In the genomic region with DNA sequence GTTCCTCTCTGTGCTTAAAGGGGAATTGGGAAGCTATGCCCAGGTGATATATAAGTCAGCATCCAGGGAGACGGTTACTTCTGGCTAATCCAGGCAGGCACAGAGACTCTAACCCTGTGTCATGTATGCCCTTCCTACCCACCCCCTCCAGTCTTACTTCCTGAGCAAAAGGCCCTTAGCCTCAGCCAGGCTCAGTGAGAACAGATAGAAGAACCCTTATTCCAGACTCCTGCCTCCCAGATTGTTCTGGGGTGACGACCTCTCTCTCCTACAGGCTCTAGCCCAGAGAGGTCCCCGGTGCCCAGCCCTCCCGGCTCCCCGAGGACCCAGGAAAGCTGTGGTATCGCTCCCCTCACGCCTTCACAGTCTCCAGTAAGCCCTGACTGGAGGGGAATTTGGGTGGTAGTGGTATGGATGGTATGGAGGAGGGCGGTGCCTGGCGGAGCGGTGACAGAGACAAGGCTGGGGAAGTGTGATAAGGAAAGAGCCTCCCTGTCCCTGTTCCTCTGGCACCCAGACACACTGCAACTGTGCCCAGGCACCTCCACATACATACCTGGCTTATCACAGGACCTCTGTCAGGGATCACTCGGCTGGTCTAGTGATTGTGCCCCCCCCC, we compare ENCODE assay signal across 9 mouse cellular contexts. TPM values are rescaled to one million over a fixed set of nuclear protein-coding genes. Genes with fewer than 3 reads are reported as not detected.
DNase-seq lines count a peak whose midpoint lies in the region; ATAC-seq and TF ChIP-seq lines count a peak whose summit lies in the region.
"Had no signal": no experiment of that assay in that cellular context is flagged by ENCODE, and none has a peak within 500 bp of the region (broad histone marks: within the 10 kb centered on the region; RNA-seq: fewer than 3 reads in every experiment).

No protein-coding gene starts in this region.

- no peak for ATAC-seq in hindbrain, embryonic 11.5 days (ENCODE audit: low FRiP score)
- peak; percentile 81 for ATAC-seq in heart, embryonic 16.5 days (replicated peaks; ENCODE audit: extremely low read depth, insufficient read depth, low FRiP score)
- peak; percentile 99 for ATAC-seq in liver, postnatal 0 days

- peak; percentile 85 for TF ChIP-seq EP300 in liver, postnatal 0 days (IDR thresholded peaks at IDR 0.05; ENCODE audit: low read depth)

- H3K4me1 ChIP-seq in hindbrain, embryonic 10.5 days (replicated peaks) = peaks cover 34% of the 10 kb centered on the region; the same call in 1 of the 2 replicates
- no peaks in the 10 kb centered on the region for H3K4me1 ChIP-seq in hindbrain, embryonic 11.5 days (replicated peaks; ENCODE audit: control insufficient read depth, insufficient read depth, low read length)
- H3K4me1 ChIP-seq in bone marrow, adult 2 months (ENCODE audit: control insufficient read depth, insufficient read depth, low read length) = peaks cover 5% of the 10 kb centered on the region; the same call in 1 of the 2 replicates
- peaks cover 36% of the 10 kb centered on the region for H3K4me1 ChIP-seq in heart, embryonic 16.5 days (ENCODE audit: control insufficient read depth, insufficient read depth, low read length)
- H3K4me1 ChIP-seq in liver, postnatal 0 days (ENCODE audit: insufficient read depth) = peaks cover 31% of the 10 kb centered on the region

- no peaks in the 10 kb centered on the region for H3K27me3 ChIP-seq in hindbrain, embryonic 10.5 days (ENCODE audit: insufficient read depth, poor library complexity, severe bottlenecking)
- no peaks in the 10 kb centered on the region for H3K27me3 ChIP-seq in hindbrain, embryonic 11.5 days (ENCODE audit: control insufficient read depth, insufficient read depth, low read length)
- H3K27me3 ChIP-seq in heart, embryonic 16.5 days (ENCODE audit: control insufficient read depth, insufficient read depth, low read length) = no peaks in the 10 kb centered on the region
- H3K27me3 ChIP-seq in liver, postnatal 0 days (ENCODE audit: insufficient read depth, low read length) = no peaks in the 10 kb centered on the region

- WGBS in hindbrain, embryonic 10.5 days = 69% methylated on average over 11 of the region's 11 CpGs
- WGBS in hindbrain, embryonic 11.5 days = 73% methylated on average over 11 of the region's 11 CpGs
- WGBS in bone marrow, adult 2 months = 64% methylated on average over 11 of the region's 11 CpGs
- 18% methylated on average over 11 of the region's 11 CpGs for WGBS in heart, embryonic 16.5 days
- 28% methylated on average over 11 of the region's 11 CpGs for WGBS in liver, postnatal 0 days (ENCODE audit: insufficient replicate concordance)

- DNase-seq in hindbrain, embryonic 10.5 days (ENCODE audit: low spot score) = no peak
- no peak for DNase-seq in hindbrain, embryonic 11.5 days (ENCODE audit: low spot score)
- DNase-seq in liver, postnatal 0 days = peak; percentile 77
- no peak for DNase-seq in MN1 (ENCODE audit: low spot score)
- no peak for DNase-seq in left cerebral cortex, postnatal 4 days
- DNase-seq in natural killer cell, adult 2 months (ENCODE audit: low spot score in 2 of 2) = no peak
- DNase-seq: cerebellum, postnatal 36 days had no signal

- no peak overlapping the region for H3K4me2 ChIP-seq in hindbrain, embryonic 11.5 days (replicated peaks; ENCODE audit: low read depth, low read length)
- 0 out of 2 replicates have a peak overlapping the region, but pooled peaks have one; percentile 10 for H3K4me2 ChIP-seq in heart, embryonic 16.5 days (ENCODE audit: low read depth, low read length)
- peak overlapping the region; percentile 55 for H3K4me2 ChIP-seq in liver, postnatal 0 days (ENCODE audit: low read depth, low read length)

- H3K4me3 ChIP-seq in hindbrain, embryonic 10.5 days = no peak overlapping the region
- H3K4me3 ChIP-seq in hindbrain, embryonic 11.5 days (ENCODE audit: low read depth, low read length) = no peak overlapping the region
- H3K4me3 ChIP-seq in bone marrow, adult 2 months (replicated peaks; ENCODE audit: control insufficient read depth, low read depth, low read length) = no peak overlapping the region
- no peak overlapping the region for H3K4me3 ChIP-seq in heart, embryonic 16.5 days (ENCODE audit: low read length)
- H3K4me3 ChIP-seq in liver, postnatal 0 days (ENCODE audit: low read depth, low read length) = no peak overlapping the region

- intact Hi-C loops in left cerebral cortex, postnatal 4 days (cut with DNase I) = no loop called here

- H3K9me3 ChIP-seq in hindbrain, embryonic 10.5 days = no peaks in the 10 kb centered on the region
- H3K9me3 ChIP-seq in hindbrain, embryonic 11.5 days (ENCODE audit: control insufficient read depth, low read length) = no peaks in the 10 kb centered on the region
- H3K9me3 ChIP-seq in heart, embryonic 16.5 days (replicated peaks; ENCODE audit: control insufficient read depth, low read length) = no peaks in the 10 kb centered on the region
- no peaks in the 10 kb centered on the region for H3K9me3 ChIP-seq in liver, postnatal 0 days (ENCODE audit: low read length)

- H3K36me3 ChIP-seq in hindbrain, embryonic 10.5 days = peaks cover 15% of the 10 kb centered on the region; the same call in 1 of the 2 replicates
- H3K36me3 ChIP-seq in hindbrain, embryonic 11.5 days (ENCODE audit: control insufficient read depth, insufficient read depth, low read length) = no peaks in the 10 kb centered on the region
- H3K36me3 ChIP-seq in heart, embryonic 16.5 days (ENCODE audit: control insufficient read depth, insufficient read depth) = peaks cover 2% of the 10 kb centered on the region; the same call in 1 of the 2 replicates
- H3K36me3 ChIP-seq in liver, postnatal 0 days (replicated peaks; ENCODE audit: insufficient read depth, low read length) = no peaks in the 10 kb centered on the region

- no peak for TF ChIP-seq CTCF in bone marrow, adult 2 months (IDR thresholded peaks at IDR 0.05; ENCODE audit: control insufficient read depth, insufficient read depth, low read length)
- no peak for TF ChIP-seq CTCF in liver, postnatal 0 days (IDR thresholded peaks at IDR 0.05; ENCODE audit: low read depth)

- TF ChIP-seq POLR2A in bone marrow, adult 2 months (IDR thresholded peaks at IDR 0.05; ENCODE audit: borderline replicate concordance, control insufficient read depth, low read depth, low read length) = peak; percentile 31; the same call in 1 of the 2 replicates

- no peak overlapping the region for H3K9ac ChIP-seq in hindbrain, embryonic 11.5 days (ENCODE audit: low read depth, low read length)
- peak overlapping the region; percentile 33; the same call in 1 of the 2 replicates for H3K9ac ChIP-seq in heart, embryonic 16.5 days (ENCODE audit: low read length)
- peak overlapping the region; percentile 68 for H3K9ac ChIP-seq in liver, postnatal 0 days (replicated peaks)

- peak overlapping the region; percentile 59 for H3K27ac ChIP-seq in hindbrain, embryonic 10.5 days
- no peak overlapping the region for H3K27ac ChIP-seq in hindbrain, embryonic 11.5 days (ENCODE audit: low read depth, low read length)
- peak overlapping the region; percentile 82 for H3K27ac ChIP-seq in bone marrow, adult 2 months (ENCODE audit: control insufficient read depth, insufficient read depth, low read depth, low read length, poor library complexity)
- H3K27ac ChIP-seq in heart, embryonic 16.5 days (ENCODE audit: low read length) = peak overlapping the region; percentile 78
- H3K27ac ChIP-seq in liver, postnatal 0 days (ENCODE audit: low read depth) = peak overlapping the region; percentile 95

RNA-seq across cellular contexts. Expression of gene Gm11037, which starts 2.3 kb away (rescaled TPM):
- polyA plus RNA-seq in hindbrain, embryonic 10.5 days (2016; fragmentation: Nextera tagmentation; extraction: Ambion mirVana) = not detected in 2 replicates
- polyA plus RNA-seq in hindbrain, embryonic 11.5 days (2014; fragmentation: Nextera tagmentation; extraction: Ambion mirVana) = not detected in 2 replicates
- not detected in 2 replicates for polyA plus RNA-seq in bone marrow, adult 2 months (2011; ENCODE audit: insufficient read depth, insufficient read length, low replicate concordance, missing spikeins)
- not detected in 2 replicates for polyA plus RNA-seq in heart, embryonic 16.5 days (2015; fragmentation: Nextera tagmentation; extraction: Ambion mirVana)
- polyA plus RNA-seq in liver, postnatal 0 days (2015; fragmentation: Nextera tagmentation; extraction: Ambion mirVana) = not detected in 2 replicates
- total RNA-seq in left cerebral cortex, postnatal 4 days (2021) = not detected

RNA-seq across cellular contexts. Expression of gene Hspa12b, which starts 8.6 kb away (rescaled TPM):
- 6.4 and 7.6 TPM in 2 replicates for polyA plus RNA-seq in hindbrain, embryonic 10.5 days (2016; fragmentation: Nextera tagmentation; extraction: Ambion mirVana)
- polyA plus RNA-seq in hindbrain, embryonic 11.5 days (2014; fragmentation: Nextera tagmentation; extraction: Ambion mirVana) = 4.0 and 4.6 TPM in 2 replicates
- 2.6 and 4.4 TPM in 2 replicates for polyA plus RNA-seq in bone marrow, adult 2 months (2011; ENCODE audit: insufficient read depth, insufficient read length, low replicate concordance, missing spikeins)
- polyA plus RNA-seq in heart, embryonic 16.5 days (2015; fragmentation: Nextera tagmentation; extraction: Ambion mirVana) = 11.6 and 12.8 TPM in 2 replicates
- polyA plus RNA-seq in liver, postnatal 0 days (2015; fragmentation: Nextera tagmentation; extraction: Ambion mirVana) = 0.65 and 0.67 TPM in 2 replicates
- 1 to 10 TPM; 9.0 to 9.7 TPM for total RNA-seq in left cerebral cortex, postnatal 4 days (2021)

RNA-seq across cellular contexts. Expression of gene 1700037H04Rik, which starts 24.3 kb away (rescaled TPM):
- 138 and 142 TPM in 2 replicates for polyA plus RNA-seq in hindbrain, embryonic 10.5 days (2016; fragmentation: Nextera tagmentation; extraction: Ambion mirVana)
- 122 and 123 TPM in 2 replicates for polyA plus RNA-seq in hindbrain, embryonic 11.5 days (2014; fragmentation: Nextera tagmentation; extraction: Ambion mirVana)
- 46.9 and 57.6 TPM in 2 replicates for polyA plus RNA-seq in bone marrow, adult 2 months (2011; ENCODE audit: insufficient read depth, insufficient read length, low replicate concordance, missing spikeins)
- polyA plus RNA-seq in heart, embryonic 16.5 days (2015; fragmentation: Nextera tagmentation; extraction: Ambion mirVana) = 65.1 and 73.7 TPM in 2 replicates
- polyA plus RNA-seq in liver, postnatal 0 days (2015; fragmentation: Nextera tagmentation; extraction: Ambion mirVana) = 58.1 and 61.6 TPM in 2 replicates
- 10 to 100 TPM; 57.3 to 59.2 TPM for total RNA-seq in left cerebral cortex, postnatal 4 days (2021)

RNA-seq across cellular contexts. Expression of gene Cenpb, which starts 44.2 kb away (rescaled TPM):
- 9.7 and 12.8 TPM in 2 replicates for polyA plus RNA-seq in hindbrain, embryonic 10.5 days (2016; fragmentation: Nextera tagmentation; extraction: Ambion mirVana)
- polyA plus RNA-seq in hindbrain, embryonic 11.5 days (2014; fragmentation: Nextera tagmentation; extraction: Ambion mirVana) = 8.8 and 9.0 TPM in 2 replicates
- 22.6 and 28.5 TPM in 2 replicates for polyA plus RNA-seq in bone marrow, adult 2 months (2011; ENCODE audit: insufficient read depth, insufficient read length, low replicate concordance, missing spikeins)
- polyA plus RNA-seq in heart, embryonic 16.5 days (2015; fragmentation: Nextera tagmentation; extraction: Ambion mirVana) = 7.4 and 7.9 TPM in 2 replicates
- 4.2 and 4.8 TPM in 2 replicates for polyA plus RNA-seq in liver, postnatal 0 days (2015; fragmentation: Nextera tagmentation; extraction: Ambion mirVana)
- total RNA-seq in left cerebral cortex, postnatal 4 days (2021) = 100 to 1,000 TPM; 103 to 108 TPM

RNA-seq across cellular contexts. Expression of gene Siglec1, which starts 49.1 kb away (rescaled TPM):
- 0.10 and 0.16 TPM in 2 replicates for polyA plus RNA-seq in hindbrain, embryonic 10.5 days (2016; fragmentation: Nextera tagmentation; extraction: Ambion mirVana)
- 0.10 and 0.15 TPM in 2 replicates for polyA plus RNA-seq in hindbrain, embryonic 11.5 days (2014; fragmentation: Nextera tagmentation; extraction: Ambion mirVana)
- polyA plus RNA-seq in bone marrow, adult 2 months (2011; ENCODE audit: insufficient read depth, insufficient read length, low replicate concordance, missing spikeins) = 3.3 and 6.2 TPM in 2 replicates
- polyA plus RNA-seq in heart, embryonic 16.5 days (2015; fragmentation: Nextera tagmentation; extraction: Ambion mirVana) = 0.46 and 0.49 TPM in 2 replicates
- polyA plus RNA-seq in liver, postnatal 0 days (2015; fragmentation: Nextera tagmentation; extraction: Ambion mirVana) = 1.9 and 2.0 TPM in 2 replicates
- total RNA-seq in left cerebral cortex, postnatal 4 days (2021) = under 1 TPM; 0.56 to 0.85 TPM
